Mouse (Mus musculus): Measurements from ENCODE around the gene 0610037L13Rik. TPM values are rescaled to one million over a fixed set of nuclear protein-coding genes. Genes with fewer than 3 reads are reported as not detected.

0610037L13Rik gene
- polyA plus RNA-seq, 1 experiment from 2014 or later: 34.8 TPM

DNA sequence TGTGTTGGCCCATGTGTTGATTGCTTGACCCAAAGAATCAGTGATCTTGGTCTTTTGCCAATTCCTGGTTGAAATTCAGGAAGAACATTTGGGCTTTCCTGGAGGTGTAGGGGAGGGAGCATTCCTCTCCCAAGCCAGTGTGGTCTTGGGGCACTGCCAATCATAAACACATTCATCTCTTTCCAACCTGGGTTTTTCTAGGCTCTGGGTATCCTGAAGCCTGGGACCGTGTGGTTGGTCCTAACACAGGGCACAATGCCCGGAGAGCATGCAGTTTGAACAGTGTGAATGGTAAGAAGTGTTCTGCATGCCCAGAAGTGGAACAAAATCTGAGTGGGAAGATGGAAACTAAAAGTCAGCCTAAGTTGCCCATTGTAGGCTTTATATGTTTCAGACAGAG is 48.5 kb downstream of the 0610037L13Rik start:
- no peak overlapping the region for H3K9ac ChIP-seq
- no peak for ATAC-seq (ENCODE audit: insufficient read depth)
- H3K27me3 ChIP-seq: no peaks in the 10 kb centered on the region
- WGBS (ENCODE audit: insufficient replicate concordance): 56% methylated on average over 2 of the region's 2 CpGs
- H3K4me2 ChIP-seq: no peak overlapping the region
- no peak overlapping the region for H3K4me3 ChIP-seq (replicated peaks)
- no peak overlapping the region for H3K27ac ChIP-seq (replicated peaks)
- H3K4me1 ChIP-seq (replicated peaks): peaks cover 4% of the 10 kb centered on the region; the same call in 1 of the 2 replicates
- no peaks in the 10 kb centered on the region for H3K9me3 ChIP-seq (replicated peaks)
- H3K36me3 ChIP-seq (replicated peaks): no peaks in the 10 kb centered on the region

DNA sequence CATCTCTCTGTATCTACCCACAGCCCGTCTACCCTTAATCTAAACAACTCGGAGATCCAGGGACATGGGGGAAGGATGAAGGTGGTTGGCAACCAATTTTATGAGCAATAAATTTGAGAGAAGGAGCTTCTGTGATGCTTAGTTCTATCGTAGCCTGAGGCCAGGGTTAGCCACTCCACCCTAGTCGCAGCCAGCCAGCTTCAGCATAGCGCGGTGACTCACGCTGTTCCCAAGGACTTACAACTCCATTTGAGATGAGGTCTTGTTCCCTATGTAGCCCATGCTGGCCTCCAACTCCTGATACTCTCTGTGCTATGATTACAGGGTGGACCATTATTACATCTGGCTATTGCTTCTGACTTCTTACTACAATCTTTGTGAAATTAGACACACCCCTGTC is 53.1 kb downstream of the 0610037L13Rik start:
- no peak overlapping the region for H3K27ac ChIP-seq (replicated peaks)
- H3K9ac ChIP-seq: no peak overlapping the region
- no peak for ATAC-seq (ENCODE audit: insufficient read depth)
- no peak overlapping the region for H3K4me3 ChIP-seq (replicated peaks)
- H3K36me3 ChIP-seq (replicated peaks): no peaks in the 10 kb centered on the region
- H3K27me3 ChIP-seq: no peaks in the 10 kb centered on the region
- H3K4me2 ChIP-seq: no peak overlapping the region
- H3K4me1 ChIP-seq (replicated peaks): no peaks in the 10 kb centered on the region
- no peaks in the 10 kb centered on the region for H3K9me3 ChIP-seq (replicated peaks)
- WGBS (ENCODE audit: insufficient replicate concordance): 80% methylated on average over 7 of the region's 7 CpGs

DNA sequence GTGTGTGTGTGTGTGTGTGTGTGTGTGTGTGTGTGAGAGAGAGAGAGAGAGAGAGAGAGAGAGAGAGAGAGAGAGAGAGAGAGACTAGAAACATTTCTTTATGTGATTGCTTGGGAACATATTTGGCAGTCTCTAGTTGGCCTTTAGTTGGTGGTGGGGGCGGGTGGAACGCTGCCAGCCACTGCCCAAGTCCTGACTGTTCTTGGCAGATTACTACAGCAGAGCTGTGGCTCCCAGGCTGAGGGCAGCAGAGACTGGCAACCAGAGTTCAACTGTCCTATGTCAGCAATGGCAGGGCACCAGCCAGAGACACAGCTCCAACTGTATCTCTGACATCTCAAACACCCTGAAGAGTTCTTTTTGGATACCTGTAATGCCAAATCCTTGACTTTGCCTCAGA is 54.5 kb downstream of the 0610037L13Rik start:
- ATAC-seq (ENCODE audit: insufficient read depth): no peak
- no peak overlapping the region for H3K27ac ChIP-seq (replicated peaks)
- H3K4me2 ChIP-seq: no peak overlapping the region
- no peaks in the 10 kb centered on the region for H3K4me1 ChIP-seq (replicated peaks)
- H3K27me3 ChIP-seq: no peaks in the 10 kb centered on the region
- no peak overlapping the region for H3K9ac ChIP-seq
- no peaks in the 10 kb centered on the region for H3K9me3 ChIP-seq (replicated peaks)
- H3K36me3 ChIP-seq (replicated peaks): no peaks in the 10 kb centered on the region
- H3K4me3 ChIP-seq (replicated peaks): no peak overlapping the region
- WGBS (ENCODE audit: insufficient replicate concordance): 53% methylated on average over 2 of the region's 2 CpGs

Other genes starting within 250 kb of the 0610037L13Rik start
- 0.08 TPM in 1 of 2 replicates, not detected in the other for gene Dmrtb1, start 205.6 kb upstream of the 0610037L13Rik start, polyA plus RNA-seq (2015; fragmentation: Nextera tagmentation; extraction: Ambion mirVana)
- gene Lrp8, start 87.6 kb upstream of the 0610037L13Rik start, polyA plus RNA-seq (2015; fragmentation: Nextera tagmentation; extraction: Ambion mirVana): 2.1 and 2.8 TPM in 2 replicates
- 62.0 and 80.4 TPM in 2 replicates for gene Magoh, start 10.1 kb upstream of the 0610037L13Rik start, polyA plus RNA-seq (2015; fragmentation: Nextera tagmentation; extraction: Ambion mirVana)
- gene Cpt2, start 33.8 kb downstream of the 0610037L13Rik start, polyA plus RNA-seq (2015; fragmentation: Nextera tagmentation; extraction: Ambion mirVana): 40.5 and 43.3 TPM in 2 replicates
- gene Slc1a7, start 78.5 kb downstream of the 0610037L13Rik start, polyA plus RNA-seq (2015; fragmentation: Nextera tagmentation; extraction: Ambion mirVana): not detected in 2 replicates
- 0.09 and 0.17 TPM in 2 replicates for gene Podn, start 206.6 kb downstream of the 0610037L13Rik start, polyA plus RNA-seq (2015; fragmentation: Nextera tagmentation; extraction: Ambion mirVana)

All from liver, embryonic 15.5 days (tissue).